9 mouse cellular contexts compared by ENCODE assay signal in genomic region chr11:69047592-69047991, GRCm38 (mm10). TPM values are rescaled to one million over a fixed set of nuclear protein-coding genes. Genes with fewer than 3 reads are reported as not detected.
DNase-seq lines count a peak whose midpoint lies in the region; ATAC-seq and TF ChIP-seq lines count a peak whose summit lies in the region.
"Had no signal": no experiment of that assay in that cellular context is flagged by ENCODE, and none has a peak within 500 bp of the region (broad histone marks: within the 10 kb centered on the region; RNA-seq: fewer than 3 reads in every experiment).

No protein-coding gene starts in this region.

- ATAC-seq in megakaryocyte, adult 5-6 weeks (ENCODE audit: poor library complexity, severe bottlenecking) = no peak
- no peak for ATAC-seq in liver, embryonic 15.5 days (ENCODE audit: insufficient read depth)

- no peaks in the 10 kb centered on the region for H3K36me3 ChIP-seq in heart, adult 2 months (ENCODE audit: control insufficient read depth, insufficient read depth, low read length)
- peaks cover 46% of the 10 kb centered on the region for H3K36me3 ChIP-seq in megakaryocyte, embryonic 14.5 days (replicated peaks; ENCODE audit: low read length)
- peaks cover 52% of the 10 kb centered on the region for H3K36me3 ChIP-seq in hindbrain, embryonic 10.5 days
- peaks cover 54% of the 10 kb centered on the region for H3K36me3 ChIP-seq in liver, embryonic 15.5 days (replicated peaks)

- 86% methylated on average over 12 of the region's 12 CpGs for WGBS in heart, adult 2 months
- 94% methylated on average over 12 of the region's 12 CpGs for WGBS in hindbrain, embryonic 10.5 days
- 87% methylated on average over 12 of the region's 12 CpGs for WGBS in liver, embryonic 15.5 days (ENCODE audit: insufficient replicate concordance)

- H3K27ac ChIP-seq in heart, adult 2 months = no peak overlapping the region
- peak overlapping the region; percentile 20; the same call in 1 of the 2 replicates for H3K27ac ChIP-seq in hindbrain, embryonic 10.5 days
- peak overlapping the region; percentile 26; the same call in 1 of the 2 replicates for H3K27ac ChIP-seq in liver, embryonic 15.5 days (replicated peaks)

- peak; percentile 89 for DNase-seq in heart, adult 11 months
- DNase-seq in heart, adult 2 months = no peak
- DNase-seq in hindbrain, embryonic 10.5 days (ENCODE audit: low spot score) = no peak
- DNase-seq in urinary bladder, adult 2 months (ENCODE audit: low spot score) = no peak
- DNase-seq in layer of hippocampus, postnatal 14 days (ENCODE audit: low spot score in 2 of 2) = no peak
- DNase-seq: kidney, postnatal 36 days had no signal

- H3K4me3 ChIP-seq in heart, adult 2 months = no peak overlapping the region
- H3K4me3 ChIP-seq in megakaryocyte, embryonic 14.5 days (replicated peaks) = peak overlapping the region; percentile 19
- peak overlapping the region; percentile 93 for H3K4me3 ChIP-seq in hindbrain, embryonic 10.5 days
- peak overlapping the region; percentile 85 for H3K4me3 ChIP-seq in liver, embryonic 15.5 days (replicated peaks)

- no peak for TF ChIP-seq CTCF in heart, adult 2 months (IDR thresholded peaks at IDR 0.05)

- peak overlapping the region; percentile 74 for H3K4me2 ChIP-seq in liver, embryonic 15.5 days

- no peak for TF ChIP-seq POLR2A in heart, adult 2 months (IDR thresholded peaks at IDR 0.05; ENCODE audit: insufficient read depth, low read depth, low read length)

- no peaks in the 10 kb centered on the region for H3K27me3 ChIP-seq in heart, adult 2 months (ENCODE audit: control insufficient read depth, insufficient read depth, low read length)
- no peaks in the 10 kb centered on the region for H3K27me3 ChIP-seq in megakaryocyte, embryonic 14.5 days (replicated peaks)
- H3K27me3 ChIP-seq in hindbrain, embryonic 10.5 days (ENCODE audit: insufficient read depth, poor library complexity, severe bottlenecking) = no peaks in the 10 kb centered on the region
- no peaks in the 10 kb centered on the region for H3K27me3 ChIP-seq in liver, embryonic 15.5 days

- H3K9ac ChIP-seq in heart, adult 2 months (ENCODE audit: low read depth, low read length) = no peak overlapping the region
- peak overlapping the region; percentile 22; the same call in 1 of the 2 replicates for H3K9ac ChIP-seq in liver, embryonic 15.5 days

- no peaks in the 10 kb centered on the region for H3K79me2 ChIP-seq in heart, adult 2 months (replicated peaks; ENCODE audit: control insufficient read depth, insufficient read depth, low read length)

- intact Hi-C loops in heart, adult 2 months (cut with DNase I) = no loop called here

- H3K9me3 ChIP-seq in megakaryocyte, embryonic 14.5 days = no peaks in the 10 kb centered on the region
- H3K9me3 ChIP-seq in hindbrain, embryonic 10.5 days = no peaks in the 10 kb centered on the region
- no peaks in the 10 kb centered on the region for H3K9me3 ChIP-seq in liver, embryonic 15.5 days (replicated peaks)

- peaks cover 1% of the 10 kb centered on the region; the same call in 1 of the 2 replicates for H3K4me1 ChIP-seq in heart, adult 2 months (ENCODE audit: control insufficient read depth, insufficient read depth, low read length)
- peaks cover 57% of the 10 kb centered on the region for H3K4me1 ChIP-seq in megakaryocyte, embryonic 14.5 days
- H3K4me1 ChIP-seq in hindbrain, embryonic 10.5 days (replicated peaks) = peaks cover 49% of the 10 kb centered on the region
- peaks cover 53% of the 10 kb centered on the region for H3K4me1 ChIP-seq in liver, embryonic 15.5 days (replicated peaks)

- no peak for TF ChIP-seq EP300 in heart, adult 2 months (IDR thresholded peaks at IDR 0.05; ENCODE audit: insufficient read depth, low read depth, low read length)

RNA-seq across cellular contexts. Expression of gene Aurkb, which starts 2.1 kb away (rescaled TPM):
- under 1 TPM; 0.21 to 0.59 TPM for total RNA-seq in heart, adult 2 months (2021)
- 0.61 and 1.1 TPM in 2 replicates for polyA plus RNA-seq in heart, adult 2 months (2012; rRNA removed)
- 41.3 and 65.2 TPM in 2 replicates for polyA plus RNA-seq in megakaryocyte, embryonic 14.5 days (2012; ENCODE audit: insufficient read depth, low replicate concordance)
- 105 and 116 TPM in 2 replicates for total RNA-seq in megakaryocyte, adult 5-6 weeks (2015)
- 116 and 125 TPM in 2 replicates for total RNA-seq in megakaryocyte, adult 5-6 weeks (2017)
- 184 and 228 TPM in 2 replicates for polyA plus RNA-seq in hindbrain, embryonic 10.5 days (2016; fragmentation: Nextera tagmentation; extraction: Ambion mirVana)
- 111 and 115 TPM in 2 replicates for polyA plus RNA-seq in liver, embryonic 15.5 days (2015; fragmentation: Nextera tagmentation; extraction: Ambion mirVana)
- 3.6 and 4.1 TPM in 2 replicates for polyA plus RNA-seq in urinary bladder, adult 2 months (2012; rRNA removed)
- 1 to 10 TPM; 2.1 to 2.3 TPM for total RNA-seq in layer of hippocampus, postnatal 14 days (2021)

RNA-seq across cellular contexts. Expression of gene Borcs6, which starts 11.9 kb away (rescaled TPM):
- total RNA-seq in heart, adult 2 months (2021) = 10 to 100 TPM; 15.3 to 17.8 TPM
- polyA plus RNA-seq in heart, adult 2 months (2012; rRNA removed) = 13.0 and 14.2 TPM in 2 replicates
- polyA plus RNA-seq in megakaryocyte, embryonic 14.5 days (2012; ENCODE audit: insufficient read depth, low replicate concordance) = 60.9 and 88.1 TPM in 2 replicates
- 18.8 and 20.5 TPM in 2 replicates for total RNA-seq in megakaryocyte, adult 5-6 weeks (2015)
- 17.7 and 20.2 TPM in 2 replicates for total RNA-seq in megakaryocyte, adult 5-6 weeks (2017)
- 8.5 and 12.6 TPM in 2 replicates for polyA plus RNA-seq in hindbrain, embryonic 10.5 days (2016; fragmentation: Nextera tagmentation; extraction: Ambion mirVana)
- polyA plus RNA-seq in liver, embryonic 15.5 days (2015; fragmentation: Nextera tagmentation; extraction: Ambion mirVana) = 4.3 and 5.3 TPM in 2 replicates
- polyA plus RNA-seq in urinary bladder, adult 2 months (2012; rRNA removed) = 18.0 and 19.4 TPM in 2 replicates
- total RNA-seq in layer of hippocampus, postnatal 14 days (2021) = 10 to 100 TPM; 25.2 to 26.4 TPM

RNA-seq across cellular contexts. Expression of gene Tmem107, which starts 23.0 kb away (rescaled TPM):
- total RNA-seq in heart, adult 2 months (2021) = 1 to 10 TPM; 5.6 to 6.6 TPM
- 15.9 and 26.1 TPM in 2 replicates for polyA plus RNA-seq in heart, adult 2 months (2012; rRNA removed)
- polyA plus RNA-seq in megakaryocyte, embryonic 14.5 days (2012; ENCODE audit: insufficient read depth, low replicate concordance) = 40.2 and 62.0 TPM in 2 replicates
- total RNA-seq in megakaryocyte, adult 5-6 weeks (2015) = 13.2 and 15.7 TPM in 2 replicates
- total RNA-seq in megakaryocyte, adult 5-6 weeks (2017) = 11.4 and 26.6 TPM in 2 replicates
- polyA plus RNA-seq in hindbrain, embryonic 10.5 days (2016; fragmentation: Nextera tagmentation; extraction: Ambion mirVana) = 56.6 and 57.6 TPM in 2 replicates
- 20.2 and 21.6 TPM in 2 replicates for polyA plus RNA-seq in liver, embryonic 15.5 days (2015; fragmentation: Nextera tagmentation; extraction: Ambion mirVana)
- polyA plus RNA-seq in urinary bladder, adult 2 months (2012; rRNA removed) = 17.9 and 25.8 TPM in 2 replicates
- total RNA-seq in layer of hippocampus, postnatal 14 days (2021) = 10 to 100 TPM; 13.5 to 13.7 TPM

RNA-seq across cellular contexts. Expression of gene Ctc1, which starts 31.9 kb away (rescaled TPM):
- 10 to 100 TPM; 10.7 to 15.7 TPM for total RNA-seq in heart, adult 2 months (2021)
- 21.5 and 26.8 TPM in 2 replicates for polyA plus RNA-seq in heart, adult 2 months (2012; rRNA removed)
- 21.0 and 56.5 TPM in 2 replicates for polyA plus RNA-seq in megakaryocyte, embryonic 14.5 days (2012; ENCODE audit: insufficient read depth, low replicate concordance)
- total RNA-seq in megakaryocyte, adult 5-6 weeks (2015) = 28.0 and 34.5 TPM in 2 replicates
- 15.8 and 20.5 TPM in 2 replicates for total RNA-seq in megakaryocyte, adult 5-6 weeks (2017)
- polyA plus RNA-seq in hindbrain, embryonic 10.5 days (2016; fragmentation: Nextera tagmentation; extraction: Ambion mirVana) = 89.8 and 90.9 TPM in 2 replicates
- polyA plus RNA-seq in liver, embryonic 15.5 days (2015; fragmentation: Nextera tagmentation; extraction: Ambion mirVana) = 20.5 and 20.9 TPM in 2 replicates
- polyA plus RNA-seq in urinary bladder, adult 2 months (2012; rRNA removed) = 26.3 and 29.0 TPM in 2 replicates
- 10 to 100 TPM; 33.6 to 38.8 TPM for total RNA-seq in layer of hippocampus, postnatal 14 days (2021)

RNA-seq across cellular contexts. Expression of gene Pfas, which starts 39.3 kb away (rescaled TPM):
- 1 to 10 TPM; 5.9 to 6.4 TPM for total RNA-seq in heart, adult 2 months (2021)
- 8.5 and 11.5 TPM in 2 replicates for polyA plus RNA-seq in heart, adult 2 months (2012; rRNA removed)
- 1.9 and 5.5 TPM in 2 replicates for polyA plus RNA-seq in megakaryocyte, embryonic 14.5 days (2012; ENCODE audit: insufficient read depth, low replicate concordance)
- 7.3 and 10.3 TPM in 2 replicates for total RNA-seq in megakaryocyte, adult 5-6 weeks (2015)
- 7.4 and 10.4 TPM in 2 replicates for total RNA-seq in megakaryocyte, adult 5-6 weeks (2017)
- polyA plus RNA-seq in hindbrain, embryonic 10.5 days (2016; fragmentation: Nextera tagmentation; extraction: Ambion mirVana) = 40.6 and 57.3 TPM in 2 replicates
- 17.0 and 18.5 TPM in 2 replicates for polyA plus RNA-seq in liver, embryonic 15.5 days (2015; fragmentation: Nextera tagmentation; extraction: Ambion mirVana)
- 9.3 and 11.1 TPM in 2 replicates for polyA plus RNA-seq in urinary bladder, adult 2 months (2012; rRNA removed)
- total RNA-seq in layer of hippocampus, postnatal 14 days (2021) = 10 to 100 TPM; 24.1 to 25.3 TPM
